In genomic region chr15:99026259-99026658, GRCm38 (mm10) we compare ENCODE assay signal across 8 mouse cellular contexts. TPM values are rescaled to one million over a fixed set of nuclear protein-coding genes. Genes with fewer than 3 reads are reported as not detected.
DNase-seq lines count a peak whose midpoint lies in the region; ATAC-seq and TF ChIP-seq lines count a peak whose summit lies in the region.
"Had no signal": no experiment of that assay in that cellular context is flagged by ENCODE, and none has a peak within 500 bp of the region (broad histone marks: within the 10 kb centered on the region; RNA-seq: fewer than 3 reads in every experiment).

No protein-coding gene starts in this region.

- H3K36me3 ChIP-seq in kidney, adult 2 months (ENCODE audit: control insufficient read depth, insufficient read depth, low read length), result no peaks in the 10 kb centered on the region
- no peaks in the 10 kb centered on the region for H3K36me3 ChIP-seq in kidney, embryonic 16.5 days (ENCODE audit: insufficient read depth, low read length)
- no peaks in the 10 kb centered on the region for H3K36me3 ChIP-seq in CH12.LX (replicated peaks in 1 of 2; ENCODE audit: control insufficient read depth in 1 of 2, insufficient read depth in 1 of 2, low read length in 1 of 2)
- H3K36me3 ChIP-seq: embryonic facial prominence, embryonic 15.5 days had no signal

- no peak for ATAC-seq in kidney, embryonic 16.5 days (ENCODE audit: low FRiP score, low TSS enrichment)

- H3K27ac ChIP-seq in kidney, adult 2 months (ENCODE audit: insufficient read depth, low read depth, low read length), result no peak overlapping the region
- H3K27ac ChIP-seq in kidney, embryonic 16.5 days (ENCODE audit: low read length), result no peak overlapping the region
- no peak overlapping the region for H3K27ac ChIP-seq in CH12.LX (ENCODE audit: insufficient read depth, low read depth)
- H3K27ac ChIP-seq: embryonic facial prominence, embryonic 15.5 days had no signal

- WGBS in kidney, adult 2 months, result 57% methylated on average over 4 of the region's 4 CpGs
- 63% methylated on average over 4 of the region's 4 CpGs for WGBS in kidney, embryonic 16.5 days

- H3K4me1 ChIP-seq in kidney, adult 2 months (ENCODE audit: control insufficient read depth, insufficient read depth, low read length), result peaks cover 3% of the 10 kb centered on the region; the same call in 1 of the 2 replicates
- peaks cover 10% of the 10 kb centered on the region for H3K4me1 ChIP-seq in kidney, embryonic 16.5 days (ENCODE audit: insufficient read depth, low read length)
- H3K4me1 ChIP-seq in CH12.LX (ENCODE audit: control insufficient read depth in 1 of 2, insufficient read depth in 2 of 2), result peaks cover 0 to 6% of the 10 kb centered on the region in 2 experiments; a peak in 2 of 4 replicates

- H3K4me2 ChIP-seq in kidney, embryonic 16.5 days (replicated peaks; ENCODE audit: low read depth, low read length), result no peak overlapping the region
- H3K4me2 ChIP-seq in CH12.LX (ENCODE audit: insufficient read depth, low read depth, poor library complexity, severe bottlenecking), result no peak overlapping the region
- H3K4me2 ChIP-seq: embryonic facial prominence, embryonic 15.5 days had no signal

- peak; percentile 55; the same call in 1 of the 2 replicates for TF ChIP-seq CTCF in kidney, adult 2 months (conservative IDR thresholded peaks at IDR 0.05; ENCODE audit: insufficient read depth, insufficient read length, low read depth, low read length)
- TF ChIP-seq CTCF in CH12.LX (conservative IDR thresholded peaks at IDR 0.05 in 1 of 2, IDR thresholded peaks at IDR 0.05 in 1 of 2; ENCODE audit: low read depth in 2 of 2, low read length in 2 of 2), result peak; percentile 74 to 81

- in situ Hi-C loops in CH12.LX (cut with MboI; ENCODE audit: low pct_ligation_motif_present, low pct_unique_long_range_greater_than_20kb, low sequenced_read_pairs), result no loop called here

- TF ChIP-seq EP300 in CH12.LX (IDR thresholded peaks at IDR 0.05; ENCODE audit: low read length), result no peak

- peak; percentile 42 for TF ChIP-seq RAD21 in CH12.LX (IDR thresholded peaks at IDR 0.05; ENCODE audit: low read depth, low read length)

- DNase-seq in kidney, adult 2 months, result no peak
- peak; percentile 82 for DNase-seq in CH12.LX (ENCODE audit: extremely low read depth)
- peak; percentile 29 for DNase-seq in T-cell, adult 2 months (ENCODE audit: low spot score)
- peak; percentile 59 for DNase-seq in retina, embryonic 14.5 days (ENCODE audit: low spot score)
- DNase-seq in urinary bladder, adult 18-20 months (ENCODE audit: low spot score in 2 of 2), result no peak
- no peak for DNase-seq in left cerebral cortex, adult 11 months (ENCODE audit: low spot score)

- peaks cover 6% of the 10 kb centered on the region for H3K79me2 ChIP-seq in CH12.LX (replicated peaks; ENCODE audit: control insufficient read depth, extremely low read depth, insufficient read depth, poor library complexity, severe bottlenecking)

- peaks cover 1% of the 10 kb centered on the region; the same call in 1 of the 2 replicates for H3K9me3 ChIP-seq in kidney, embryonic 16.5 days (ENCODE audit: low read length)
- H3K9me3 ChIP-seq in CH12.LX (replicated peaks; ENCODE audit: low read length), result peaks cover 2% of the 10 kb centered on the region
- H3K9me3 ChIP-seq: embryonic facial prominence, embryonic 15.5 days had no signal

- dilution Hi-C loops in CH12.LX (cut with MboI; ENCODE audit: extremely low pct_ligation_motif_present, extremely low pct_unique_long_range_greater_than_20kb, low sequenced_read_pairs), result no loop called here

- no peaks in the 10 kb centered on the region for H3K27me3 ChIP-seq in kidney, adult 2 months (replicated peaks; ENCODE audit: control insufficient read depth, insufficient read depth, low read length)
- no peaks in the 10 kb centered on the region for H3K27me3 ChIP-seq in kidney, embryonic 16.5 days (ENCODE audit: insufficient read depth, low read length)
- no peaks in the 10 kb centered on the region for H3K27me3 ChIP-seq in CH12.LX (replicated peaks)
- H3K27me3 ChIP-seq: embryonic facial prominence, embryonic 15.5 days had no signal

- TF ChIP-seq POLR2A in kidney, adult 2 months (IDR thresholded peaks at IDR 0.05; ENCODE audit: low read depth, low read length), result no peak
- TF ChIP-seq POLR2A in CH12.LX (IDR thresholded peaks at IDR 0.05; ENCODE audit: low read depth, low read length), result no peak

- H3K4me3 ChIP-seq in kidney, adult 2 months (ENCODE audit: insufficient read depth, low read depth, low read length), result no peak overlapping the region
- H3K4me3 ChIP-seq in kidney, embryonic 16.5 days (ENCODE audit: low read length), result no peak overlapping the region
- no peak overlapping the region for H3K4me3 ChIP-seq in CH12.LX (replicated peaks in 1 of 3; ENCODE audit: low read depth in 2 of 3, low read length in 2 of 3, poor library complexity in 1 of 3)
- H3K4me3 ChIP-seq: embryonic facial prominence, embryonic 15.5 days had no signal

- no peak overlapping the region for H3K9ac ChIP-seq in kidney, embryonic 16.5 days (replicated peaks; ENCODE audit: low read length)
- no peak overlapping the region for H3K9ac ChIP-seq in CH12.LX (ENCODE audit: insufficient read depth, low read depth)
- H3K9ac ChIP-seq: embryonic facial prominence, embryonic 15.5 days had no signal

TF ChIP-seq in CH12.LX, 34 proteins besides CTCF, POLR2A, EP300 and RAD21:
- TF ChIP-seq NRF1 (IDR thresholded peaks at IDR 0.05; ENCODE audit: low read depth, low read length) (no peak), POLR2AphosphoS2 (IDR thresholded peaks at IDR 0.05; ENCODE audit: low read depth, low read length) (no peak), JUND (conservative IDR thresholded peaks at IDR 0.05; ENCODE audit: low read depth, low read length) (no peak), ZC3H11A (IDR thresholded peaks at IDR 0.05; ENCODE audit: low read depth, low read length) (no peak), CHD1 (IDR thresholded peaks at IDR 0.05; ENCODE audit: low read depth, low read length) (no peak)

RNA-seq across cellular contexts. Expression of gene Tuba1c, which starts 3.4 kb away (rescaled TPM):
- polyA plus RNA-seq in kidney, adult 2 months (2012; rRNA removed), result 128 and 146 TPM in 2 replicates
- 213 and 219 TPM in 2 replicates for polyA plus RNA-seq in kidney, embryonic 16.5 days (2015; fragmentation: Nextera tagmentation; extraction: Ambion mirVana)
- 178 and 229 TPM in 2 replicates for total RNA-seq in CH12.LX (2012; rRNA removed)
- total RNA-seq in CH12.LX (2014; rRNA removed), result 359 and 390 TPM in 2 replicates
- 183 and 220 TPM in 2 replicates for polyA plus RNA-seq in CH12.LX (2012; ENCODE audit: insufficient read length, low read depth)

RNA-seq across cellular contexts. Expression of gene Prph, which starts 28.7 kb away (rescaled TPM):
- polyA plus RNA-seq in kidney, adult 2 months (2012; rRNA removed), result 1.7 and 3.2 TPM in 2 replicates
- 3.3 and 5.8 TPM in 2 replicates for polyA plus RNA-seq in kidney, embryonic 16.5 days (2015; fragmentation: Nextera tagmentation; extraction: Ambion mirVana)
- total RNA-seq in CH12.LX (2012; rRNA removed) (not detected in 2 replicates), CH12.LX (2014; rRNA removed) (0.12 TPM in 1 of 2 replicates, not detected in the other)
- polyA plus RNA-seq in CH12.LX (2012; ENCODE audit: insufficient read length, low read depth), result not detected in 2 replicates

RNA-seq across cellular contexts. Expression of gene Troap, which starts 48.1 kb away (rescaled TPM):
- polyA plus RNA-seq in kidney, adult 2 months (2012; rRNA removed), result 0.29 and 0.33 TPM in 2 replicates
- polyA plus RNA-seq in kidney, embryonic 16.5 days (2015; fragmentation: Nextera tagmentation; extraction: Ambion mirVana), result 35.8 and 45.8 TPM in 2 replicates
- total RNA-seq in CH12.LX (2012; rRNA removed) (17.8 and 25.0 TPM in 2 replicates), CH12.LX (2014; rRNA removed) (19.2 and 20.2 TPM in 2 replicates)
- 61.0 and 74.2 TPM in 2 replicates for polyA plus RNA-seq in CH12.LX (2012; ENCODE audit: insufficient read length, low read depth)

Comparison
In these comparisons a context has a peak if more than half of its experiments do, and no peak if none do; other contexts are left out.
1. RNA of gene Troap, which starts 48.1 kb away (polyA plus RNA-seq): 61.0 to 74.2 TPM in CH12.LX and 35.8 to 45.8 TPM in kidney, embryonic 16.5 days; 0.29 to 0.33 TPM in kidney, adult 2 months; every median in the first group is over 10 times any median in the second.
2. DNase-seq: peak in CH12.LX (single experiment), T-cell, adult 2 months (single experiment) and retina, embryonic 14.5 days (single experiment); none in kidney, adult 2 months (single experiment), urinary bladder, adult 18-20 months (0 of 2) and left cerebral cortex, adult 11 months (single experiment).